Mouse (Mus musculus): Measurements from ENCODE around the gene Dapk1.

- no peak for TF ChIP-seq CTCF (IDR thresholded peaks at IDR 0.05; ENCODE audit: low read depth)
- no peak for TF ChIP-seq EP300 (IDR thresholded peaks at IDR 0.05; ENCODE audit: low read depth)
Observed at GRCm38 (mm10) chr13:60687891-60688290, 86.1 kb downstream of the Dapk1 start.
